Mouse (Mus musculus) hindbrain, embryonic 12.5 days (tissue): ENCODE measurements around the gene Idh2. TPM values are rescaled to one million over a fixed set of nuclear protein-coding genes. Genes with fewer than 3 reads are reported as not detected.

Source experiments
- ATAC-seq: fragments of 200-750 bp; cut with Nextera tagmentation; 2 replicates; pipeline ENCODE4 v1.8.0; 2017; ENCODE audit warnings: moderate TSS enrichment; ENCODE audit not compliant: low FRiP score
- H3K27ac ChIP-seq: fragments of 300-500 bp; sonication (generic); 2 replicates; pipeline ENCODE4 v1.5.1; 2016; ENCODE audit warnings: mild to moderate bottlenecking
- H3K27me3 ChIP-seq: fragments of 300-500 bp; sonication (generic); 2 replicates; pipeline ENCODE4 v1.6.1; 2016; ENCODE audit warnings: mild to moderate bottlenecking
- H3K36me3 ChIP-seq: fragments of 300-500 bp; sonication (generic); 2 replicates; pipeline ENCODE4 v1.6.1; 2016; ENCODE audit warnings: mild to moderate bottlenecking
- H3K4me1 ChIP-seq: fragments of 300-500 bp; sonication (generic); 2 replicates; pipeline ENCODE4 v1.6.1; 2016
- H3K4me2 ChIP-seq: fragments of 300-500 bp; sonication (generic); replicated peaks from 2 replicates; pipeline ENCODE4 v1.6.1; 2016; ENCODE audit warnings: mild to moderate bottlenecking
- H3K4me3 ChIP-seq: fragments of 300-500 bp; sonication (generic); 2 replicates; pipeline ENCODE4 v1.5.1; 2016; ENCODE audit warnings: mild to moderate bottlenecking
- H3K9ac ChIP-seq: fragments of 300-500 bp; sonication (generic); 2 replicates; pipeline ENCODE4 v1.6.1; 2016; ENCODE audit warnings: mild to moderate bottlenecking, moderate library complexity
- H3K9me3 ChIP-seq: fragments of 300-500 bp; sonication (generic); replicated peaks from 2 replicates; pipeline ENCODE4 v1.6.1; 2016; ENCODE audit warnings: mild to moderate bottlenecking
- WGBS: fragments of 180-500 bp; shearing (Covaris S2); methylation state at CpG from one replicate; pipeline ENCODE4 v1.1.7; 2016; 5-methylcytosine and 5-hydroxymethylcytosine counted together
- polyA plus RNA-seq: library from polyadenylated mRNA; unstranded; fragments of >200 nt; fragmentation: Nextera tagmentation; extraction: Ambion mirVana; gene quantifications from 2 replicates; pipeline ENCODE4 v1.2.1, GENCODE M21; 2016

Gene Idh2
- polyA plus RNA-seq, 1 experiment from 2014 or later, result 326 TPM

GRCm38 (mm10) chr7:80063244-80063643 lies 51.9 kb downstream of the Idh2 start:
- Histone ChIP-seq H3K9me3 (no peaks in the 10 kb centered on the region), H3K36me3 (no peaks in the 10 kb centered on the region), H3K4me2 (0 out of 2 replicates have a peak overlapping the region, but pooled peaks have one; percentile 2), H3K4me3 (no peak overlapping the region), H3K9ac (0 out of 2 replicates have a peak overlapping the region, but pooled peaks have one; percentile 8), H3K4me1 (peaks cover 61% of the 10 kb centered on the region), H3K27me3 (no peaks in the 10 kb centered on the region), H3K27ac (no peak overlapping the region)
- ATAC-seq, result no peak
- 61% methylated on average over 5 of the region's 5 CpGs for WGBS

GRCm38 (mm10) chr7:80062083-80062826 lies 52.9 kb downstream of the Idh2 start:
- no peaks in the 10 kb centered on the region for H3K27me3 ChIP-seq
- no peak overlapping the region for H3K4me3 ChIP-seq
- no peak overlapping the region for H3K27ac ChIP-seq
- no peaks in the 10 kb centered on the region for H3K9me3 ChIP-seq
- H3K4me1 ChIP-seq, result peaks cover 65% of the 10 kb centered on the region
- H3K36me3 ChIP-seq, result no peaks in the 10 kb centered on the region
- no peak for ATAC-seq
- no peak overlapping the region for H3K4me2 ChIP-seq
- 85% methylated on average over 17 of the region's 17 CpGs for WGBS
- H3K9ac ChIP-seq, result no peak overlapping the region

DNA sequence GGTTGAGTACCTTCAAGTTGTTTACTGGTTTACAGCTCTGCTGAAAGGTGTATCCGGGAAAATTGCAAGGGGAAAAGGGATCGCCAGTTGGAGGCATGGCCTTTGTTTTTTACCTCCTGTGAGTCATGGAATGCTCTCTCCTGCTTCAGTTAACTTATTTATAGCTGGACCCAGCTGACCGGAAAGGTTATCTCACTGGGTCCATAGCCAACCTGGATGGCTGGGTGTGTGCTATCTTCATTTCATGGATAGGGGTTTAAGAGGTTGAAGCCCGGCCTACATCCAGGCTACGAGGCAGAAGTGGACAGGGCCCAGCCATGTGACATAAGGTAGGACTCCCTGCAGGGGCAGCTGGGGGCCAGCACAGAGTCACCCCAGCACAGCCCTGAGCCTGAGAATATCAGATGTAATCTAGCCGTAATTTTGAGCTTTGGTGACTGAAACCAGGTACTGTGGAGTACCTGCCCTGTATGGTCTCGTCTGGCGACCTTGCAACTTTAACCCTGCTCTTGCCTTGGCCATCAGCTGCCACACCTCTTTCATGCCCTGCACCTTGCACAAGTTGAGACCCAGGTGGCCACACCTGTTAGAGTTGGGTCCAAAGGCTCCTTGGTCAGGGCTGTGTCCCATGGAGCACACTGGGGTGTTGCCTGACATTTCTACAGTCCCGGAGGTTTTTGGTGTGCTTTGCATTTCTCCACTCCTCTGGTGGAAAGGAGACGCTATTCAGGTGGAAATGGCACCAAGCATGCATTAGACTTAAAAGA lies 55.0 kb downstream of the Idh2 start:
- Histone ChIP-seq H3K9ac (no peak overlapping the region), H3K4me2 (no peak overlapping the region), H3K9me3 (no peaks in the 10 kb centered on the region), H3K27ac (no peak overlapping the region), H3K36me3 (no peaks in the 10 kb centered on the region), H3K4me3 (no peak overlapping the region), H3K4me1 (peaks cover 77% of the 10 kb centered on the region), H3K27me3 (no peaks in the 10 kb centered on the region)
- 84% methylated on average over 10 of the region's 10 CpGs for WGBS
- no peak for ATAC-seq

- H3K4me2 ChIP-seq, result no peak overlapping the region
- H3K4me1 ChIP-seq, result peaks cover 74% of the 10 kb centered on the region
- peak overlapping the region; percentile 46; the same call in 1 of the 2 replicates for H3K27ac ChIP-seq
- 69% methylated on average over 13 of the region's 13 CpGs for WGBS
- H3K9me3 ChIP-seq, result no peaks in the 10 kb centered on the region
- H3K9ac ChIP-seq, result no peak overlapping the region
- no peaks in the 10 kb centered on the region for H3K27me3 ChIP-seq
- H3K4me3 ChIP-seq, result no peak overlapping the region
- ATAC-seq, result no peak
- no peaks in the 10 kb centered on the region for H3K36me3 ChIP-seq
These were observed 55.9 kb downstream of the Idh2 start for GRCm38 (mm10) chr7:80059064-80059838.

GRCm38 (mm10) chr7:80058405-80059063 lies 56.7 kb downstream of the Idh2 start:
- 75% methylated on average over 4 of the region's 4 CpGs for WGBS
- H3K27ac ChIP-seq, result peak overlapping the region; percentile 73

DNA sequence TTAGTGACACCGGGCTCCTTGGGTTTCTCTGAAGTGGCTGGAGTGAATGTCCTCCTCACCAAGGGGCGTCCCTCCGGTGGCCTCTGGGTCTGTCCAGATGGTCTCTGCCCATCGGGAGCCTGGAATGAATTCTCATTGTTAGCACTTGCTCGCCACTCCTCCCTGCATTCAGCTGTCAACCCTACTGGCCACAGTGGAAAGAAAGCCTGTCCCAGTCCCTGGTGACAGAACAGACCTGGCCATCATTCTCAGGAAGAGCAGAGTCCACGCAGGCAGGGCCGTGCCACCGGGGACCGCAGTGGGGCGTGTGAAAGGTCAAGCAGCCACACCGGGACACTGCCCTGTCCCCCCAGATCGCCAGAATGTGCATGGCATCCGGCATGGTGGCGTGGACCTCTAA lies 57.4 kb downstream of the Idh2 start:
- ATAC-seq, result peak; percentile 50; the same call in 1 of the 2 replicates
- Histone ChIP-seq H3K36me3 (no peaks in the 10 kb centered on the region), H3K9me3 (no peaks in the 10 kb centered on the region), H3K27me3 (no peaks in the 10 kb centered on the region), H3K27ac (peak overlapping the region; percentile 73), H3K4me1 (peaks cover 62% of the 10 kb centered on the region), H3K4me3 (no peak overlapping the region), H3K4me2 (peak overlapping the region; percentile 3; the same call in 1 of the 2 replicates), H3K9ac (no peak overlapping the region)
- WGBS, result 11% methylated on average over 14 of the region's 14 CpGs

More at GRCm38 (mm10) chr7:80058405-80059063, 56.7 kb downstream of the Idh2 start:
- Histone ChIP-seq H3K9me3 (no peaks in the 10 kb centered on the region), H3K36me3 (no peaks in the 10 kb centered on the region), H3K4me2 (peak overlapping the region; percentile 3; the same call in 1 of the 2 replicates), H3K4me1 (peaks cover 70% of the 10 kb centered on the region), H3K27me3 (no peaks in the 10 kb centered on the region), H3K4me3 (no peak overlapping the region), H3K9ac (no peak overlapping the region)
- ATAC-seq, result no peak

GRCm38 (mm10) chr7:80057002-80057691 lies 58.0 kb downstream of the Idh2 start:
- Histone ChIP-seq H3K27ac (peak overlapping the region; percentile 73), H3K9ac (no peak overlapping the region), H3K27me3 (no peaks in the 10 kb centered on the region), H3K4me2 (peak overlapping the region; percentile 3; the same call in 1 of the 2 replicates), H3K36me3 (no peaks in the 10 kb centered on the region), H3K4me1 (peaks cover 62% of the 10 kb centered on the region), H3K9me3 (no peaks in the 10 kb centered on the region), H3K4me3 (no peak overlapping the region)
- WGBS, result 42% methylated on average over 4 of the region's 4 CpGs
- no peak for ATAC-seq

DNA sequence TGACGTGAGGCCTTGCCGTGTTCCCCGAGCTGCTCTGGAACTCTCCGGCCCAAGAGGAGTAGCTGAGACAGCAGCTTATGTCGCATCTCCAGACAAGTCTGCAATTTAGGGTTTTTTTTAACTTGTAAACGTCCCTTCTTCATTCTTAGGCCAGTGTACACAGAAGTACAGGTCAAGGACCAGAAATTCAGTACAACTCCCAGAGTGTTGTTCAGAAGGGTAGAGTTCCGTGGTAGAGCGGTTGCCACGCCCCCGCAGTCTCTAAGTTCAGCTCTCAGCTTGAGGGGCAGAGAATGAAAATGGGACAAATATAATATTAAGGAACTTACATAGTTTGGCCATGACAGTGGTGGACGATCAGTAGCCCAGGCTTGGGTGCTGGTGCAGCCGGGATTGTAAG lies 59.4 kb downstream of the Idh2 start:
- Histone ChIP-seq H3K4me1 (peaks cover 64% of the 10 kb centered on the region), H3K36me3 (no peaks in the 10 kb centered on the region), H3K27ac (no peak overlapping the region), H3K4me2 (no peak overlapping the region), H3K9me3 (no peaks in the 10 kb centered on the region), H3K27me3 (no peaks in the 10 kb centered on the region), H3K9ac (no peak overlapping the region), H3K4me3 (no peak overlapping the region)
- no peak for ATAC-seq
- whole genome bisulfite sequencing, result 80% methylated on average over 12 of the region's 12 CpGs

DNA sequence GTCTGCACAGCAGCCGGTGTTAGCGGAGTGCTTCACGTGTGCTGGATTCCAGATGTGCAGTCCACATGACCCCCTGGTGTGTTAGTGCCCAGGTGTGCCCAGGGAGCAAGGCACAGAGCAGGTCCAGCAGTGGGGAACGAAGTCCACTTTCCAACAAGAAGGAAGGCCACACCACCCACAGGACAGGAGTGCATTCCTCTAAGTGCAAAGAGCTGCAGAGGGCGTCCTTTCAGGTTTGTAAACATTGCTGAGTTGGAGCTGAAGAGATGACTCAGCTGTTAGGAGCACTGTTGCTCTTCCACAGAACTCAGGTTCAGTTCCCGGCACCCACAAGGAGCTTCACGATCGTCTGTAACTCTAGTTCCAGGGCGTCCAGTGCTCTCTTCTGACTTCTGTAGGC lies 62.0 kb downstream of the Idh2 start:
- no peaks in the 10 kb centered on the region for H3K9me3 ChIP-seq
- H3K27ac ChIP-seq, result no peak overlapping the region
- WGBS, result 92% methylated on average over 9 of the region's 9 CpGs
- H3K9ac ChIP-seq, result no peak overlapping the region
- H3K4me2 ChIP-seq, result no peak overlapping the region
- no peak for ATAC-seq
- no peak overlapping the region for H3K4me3 ChIP-seq
- H3K27me3 ChIP-seq, result no peaks in the 10 kb centered on the region
- no peaks in the 10 kb centered on the region for H3K36me3 ChIP-seq
- H3K4me1 ChIP-seq, result peaks cover 50% of the 10 kb centered on the region

DNA sequence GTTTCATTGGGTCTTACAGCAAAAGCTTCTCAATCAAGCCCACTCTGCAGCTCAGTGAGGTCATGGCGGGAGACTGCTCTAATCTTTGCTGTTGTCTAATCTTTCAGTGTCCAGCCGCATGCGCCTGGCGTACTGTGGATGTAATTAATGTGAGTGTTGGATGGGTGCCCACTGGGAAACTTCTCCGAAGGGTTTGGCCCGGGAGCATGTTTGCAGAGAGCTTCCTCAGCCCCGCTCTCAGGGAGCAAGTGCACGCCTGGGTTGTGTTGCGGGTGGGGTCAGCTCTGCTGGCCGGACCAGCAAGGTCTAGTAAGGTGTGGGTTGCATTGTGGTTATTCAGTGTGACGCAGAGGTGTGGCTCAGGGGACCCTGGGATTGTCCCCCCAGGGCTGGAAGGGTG lies 62.9 kb downstream of the Idh2 start:
- Histone ChIP-seq H3K27ac (0 out of 2 replicates have a peak overlapping the region, but pooled peaks have one; percentile 17), H3K4me1 (peaks cover 47% of the 10 kb centered on the region), H3K4me2 (no peak overlapping the region), H3K9ac (no peak overlapping the region), H3K4me3 (no peak overlapping the region), H3K9me3 (no peaks in the 10 kb centered on the region), H3K27me3 (no peaks in the 10 kb centered on the region), H3K36me3 (no peaks in the 10 kb centered on the region)
- 76% methylated on average over 11 of the region's 11 CpGs for WGBS
- ATAC-seq, result no peak

GRCm38 (mm10) chr7:80051835-80052234 lies 63.4 kb downstream of the Idh2 start:
- no peaks in the 10 kb centered on the region for H3K36me3 ChIP-seq
- H3K4me1 ChIP-seq, result peaks cover 43% of the 10 kb centered on the region
- no peak for ATAC-seq
- no peak overlapping the region for H3K4me2 ChIP-seq
- no peak overlapping the region for H3K9ac ChIP-seq
- no peaks in the 10 kb centered on the region for H3K27me3 ChIP-seq
- 74% methylated on average over 6 of the region's 6 CpGs for WGBS
- H3K27ac ChIP-seq, result 0 out of 2 replicates have a peak overlapping the region, but pooled peaks have one; percentile 17
- H3K4me3 ChIP-seq, result no peak overlapping the region
- no peaks in the 10 kb centered on the region for H3K9me3 ChIP-seq
